Mouse (Mus musculus) spleen, adult 18-20 months (tissue): Measurements from ENCODE around the gene Lrrc74a.

Source experiments
- DNase-seq, 2 experiments: peaks; one replicate each; pipeline ENCODE4 v3.0.0; 2022; ENCODE audit warnings: mixed read lengths in 2 of 2

The Lrrc74a gene

DNA sequence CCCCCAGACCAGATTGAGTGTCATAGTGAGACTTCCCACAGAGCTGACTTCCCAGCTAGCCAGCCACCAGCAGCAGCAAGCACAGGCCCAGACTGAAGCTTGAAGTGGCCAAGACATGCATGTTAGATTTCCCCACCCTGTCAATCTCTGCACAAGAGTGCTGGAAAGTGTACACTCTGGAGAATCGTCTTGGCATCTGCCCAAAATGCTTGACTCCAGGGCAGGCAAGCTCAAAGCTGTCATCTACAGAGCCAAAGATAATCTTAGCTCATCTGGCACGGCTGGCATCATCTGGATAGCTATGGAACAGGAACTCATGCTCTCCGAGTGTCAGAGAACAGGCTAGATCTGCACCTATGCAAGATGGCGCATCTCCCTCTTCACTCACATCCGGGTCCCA, 12.7 kb upstream of the Lrrc74a start:
- no peak for DNase-seq

DNA sequence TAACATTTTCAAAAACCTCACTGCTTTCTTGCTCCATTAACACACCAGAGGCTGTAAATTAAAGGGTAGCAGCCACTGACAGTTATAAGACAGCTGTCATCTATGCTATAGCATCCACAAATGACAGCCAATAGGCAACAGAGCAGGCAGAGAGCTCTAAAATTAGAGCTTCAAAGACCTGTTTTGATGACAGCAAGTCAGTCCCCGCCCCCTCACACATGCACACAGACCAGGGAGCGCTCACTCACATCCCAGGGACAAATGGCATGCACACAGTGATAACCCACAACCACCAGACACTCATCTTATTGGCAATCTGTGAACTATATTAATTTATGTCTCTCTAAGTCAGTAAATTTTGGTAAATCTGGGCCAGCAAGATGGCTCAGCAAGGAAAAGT, 9.9 kb upstream of the Lrrc74a start:
- no peak for DNase-seq

DNA sequence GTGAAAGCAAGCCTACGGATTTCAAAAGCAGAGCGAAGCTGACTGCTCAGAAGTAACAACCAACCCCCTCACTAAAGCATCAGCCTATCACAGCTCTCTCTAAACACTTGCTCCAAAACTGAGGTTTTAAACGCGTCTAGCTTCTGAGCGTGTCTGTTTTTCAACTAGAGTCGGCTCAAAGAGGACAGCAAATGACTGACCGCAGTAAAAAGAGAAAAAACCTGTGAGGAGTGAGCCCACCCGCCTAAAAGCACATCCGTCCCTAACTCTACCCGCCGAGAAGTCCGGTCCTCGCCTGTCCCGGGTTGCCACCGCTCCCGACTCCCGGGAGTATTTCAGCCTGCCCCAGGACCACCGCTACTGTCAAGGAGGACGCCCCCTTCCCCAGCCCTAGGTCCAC, 8.5 kb upstream of the Lrrc74a start:
- no peak for DNase-seq

DNA sequence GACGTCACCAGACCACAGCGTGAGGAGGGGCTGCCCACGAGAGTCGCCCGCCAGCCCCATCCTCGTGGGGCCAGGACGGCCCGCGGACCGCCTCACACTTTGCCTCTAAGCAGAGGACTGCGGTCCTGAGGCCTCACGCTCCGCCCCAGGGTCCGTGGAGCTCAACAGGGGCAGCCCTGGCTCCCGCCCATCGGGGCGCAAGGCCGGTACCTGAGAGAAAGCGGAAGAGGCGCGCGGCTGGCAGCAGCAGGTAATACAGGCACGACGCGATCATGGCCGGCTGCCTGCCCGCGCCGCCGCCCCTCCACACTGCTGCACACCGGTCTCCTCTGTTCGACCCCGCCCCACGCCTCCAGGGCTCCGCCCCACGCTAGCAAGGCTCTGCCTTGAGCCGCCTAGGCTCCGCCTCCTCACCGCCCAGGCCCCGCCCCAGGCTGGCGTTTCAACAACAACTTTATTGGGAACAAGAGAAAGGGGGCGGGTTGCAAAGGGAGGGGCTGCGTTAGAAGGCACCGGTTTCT, 8.0 kb upstream of the Lrrc74a start, which contains the start of gene Angel1:
TSS of gene Angel1 (minus strand) at position 341 of the 521 bp plus-strand sequence.
- DNase-seq, result peak; percentile 98

DNA sequence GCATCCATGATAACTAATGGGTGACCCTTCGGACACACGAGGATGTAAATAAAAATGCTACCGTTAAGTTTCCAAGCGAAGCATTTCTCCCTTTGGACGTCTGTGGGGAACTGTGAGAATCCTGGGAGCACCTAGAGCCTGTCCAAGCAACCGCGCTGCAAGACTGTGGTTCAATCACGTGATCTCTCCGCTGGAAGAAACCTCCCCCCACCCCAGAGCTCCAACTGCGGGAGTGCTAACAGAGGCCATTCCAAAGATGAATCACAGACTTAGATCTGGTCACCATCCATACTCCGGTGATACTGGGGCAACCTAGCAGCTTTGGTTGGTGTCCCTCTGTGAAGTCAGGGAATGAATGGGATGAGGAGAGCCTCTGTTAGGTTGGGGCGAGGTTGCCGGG, 26.9 kb downstream of the Lrrc74a start:
- no peak for DNase-seq

DNA sequence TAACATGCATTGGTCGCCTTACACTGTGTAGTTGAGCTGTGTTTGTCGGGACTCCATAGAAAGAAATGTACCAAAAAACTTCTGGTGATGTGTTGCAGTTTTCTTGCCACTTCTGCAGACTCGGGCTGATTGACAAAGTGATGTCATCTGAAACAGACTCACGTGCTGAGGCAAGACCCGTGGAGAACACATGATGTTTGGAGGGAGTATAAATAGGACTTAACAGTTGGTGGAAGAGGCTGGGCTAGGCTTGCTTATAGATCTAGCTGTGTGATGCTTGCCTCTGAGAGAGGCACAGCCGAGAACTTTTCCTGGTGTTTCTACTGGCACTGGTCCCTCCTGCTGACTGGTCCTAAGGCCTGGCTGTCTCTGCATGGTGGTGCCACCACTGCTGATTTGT, 29.9 kb downstream of the Lrrc74a start:
- DNase-seq, result no peak

DNA sequence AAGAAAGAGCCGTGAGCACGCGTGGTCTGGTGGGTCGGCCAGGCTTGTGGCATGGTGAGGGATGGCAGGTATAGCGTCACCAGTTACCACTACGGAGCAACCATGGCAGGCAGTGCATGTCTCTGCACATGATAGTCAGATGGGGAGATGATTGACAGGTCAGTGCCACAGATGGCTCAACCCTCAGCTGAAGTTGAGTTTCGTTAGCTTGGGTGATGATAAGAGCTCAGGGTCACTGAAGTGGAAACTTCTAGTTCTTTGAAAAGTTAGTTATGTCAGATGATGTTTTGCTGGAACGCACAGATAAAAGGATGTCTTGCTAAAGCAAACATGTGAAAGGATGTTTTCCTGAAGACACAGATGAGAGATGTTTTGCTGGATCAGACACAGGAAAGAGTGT, 32.3 kb downstream of the Lrrc74a start:
- no peak for DNase-seq

DNA sequence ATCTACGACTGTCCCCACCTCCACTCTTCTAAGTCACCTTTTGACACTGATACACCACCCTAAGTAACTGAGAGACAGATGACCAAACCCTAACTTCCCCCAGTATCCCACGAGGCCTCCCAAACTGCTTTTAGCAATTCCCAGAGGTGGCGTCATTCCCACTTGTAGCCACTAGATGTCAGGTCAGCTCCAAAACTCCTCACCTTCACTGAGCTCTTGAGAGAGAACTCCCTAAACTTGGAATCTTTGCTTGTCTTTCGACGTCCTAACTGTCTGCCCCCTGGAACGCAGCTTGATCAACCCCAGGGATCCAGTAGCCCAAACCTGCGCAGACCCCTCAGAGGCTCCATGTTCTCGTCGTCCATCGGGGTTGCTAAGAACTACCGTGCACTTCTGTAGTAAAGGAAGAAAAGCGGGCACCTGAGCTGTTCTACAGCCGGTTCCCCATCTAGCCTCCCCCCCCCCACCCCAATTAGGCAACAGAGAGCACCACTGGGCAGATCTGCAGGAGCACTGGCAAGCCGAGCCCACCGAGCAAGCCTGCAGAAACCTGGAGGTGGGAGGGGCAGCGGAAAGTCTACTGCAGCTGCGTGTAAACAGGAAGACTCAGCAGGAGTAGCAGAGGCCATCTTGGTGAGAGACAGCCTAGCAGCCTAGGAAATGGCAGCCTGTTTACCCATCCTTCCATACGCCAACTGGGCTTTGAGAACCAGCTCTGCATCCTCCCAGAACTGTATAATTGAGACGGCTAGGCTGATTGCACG, 33.9 kb downstream of the Lrrc74a start:
- peak in 1 of 2 experiments; percentile 36 for DNase-seq

DNA sequence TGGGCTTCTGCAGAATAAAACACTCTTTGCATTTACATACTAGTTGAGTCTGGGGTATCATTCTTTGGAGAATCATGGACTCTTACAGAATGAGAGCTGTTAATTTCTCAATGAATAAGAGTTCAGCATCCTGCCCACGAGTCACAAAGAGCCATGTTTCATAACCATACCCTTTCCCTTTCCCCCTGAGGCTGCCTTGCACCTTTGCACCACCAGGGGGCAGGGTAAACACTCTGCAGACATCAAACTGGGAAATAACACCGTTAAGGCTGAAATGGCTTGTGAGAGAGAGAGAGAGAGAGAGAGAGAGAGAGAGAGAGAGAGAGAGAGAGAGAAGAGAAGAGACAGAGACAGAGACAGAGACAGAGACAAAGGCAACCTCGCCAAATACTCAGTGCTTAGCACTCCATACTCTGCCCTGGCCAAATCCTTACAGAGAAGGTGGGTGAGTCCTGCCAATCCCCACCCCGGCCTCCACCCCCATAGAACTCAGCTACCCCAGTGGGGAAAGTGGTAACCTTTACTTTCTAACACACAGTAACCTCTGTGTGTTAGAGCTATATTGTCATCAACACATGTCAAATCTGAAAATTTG, 34.9 kb downstream of the Lrrc74a start:
- peak; percentile 58 to 82 for DNase-seq

DNA sequence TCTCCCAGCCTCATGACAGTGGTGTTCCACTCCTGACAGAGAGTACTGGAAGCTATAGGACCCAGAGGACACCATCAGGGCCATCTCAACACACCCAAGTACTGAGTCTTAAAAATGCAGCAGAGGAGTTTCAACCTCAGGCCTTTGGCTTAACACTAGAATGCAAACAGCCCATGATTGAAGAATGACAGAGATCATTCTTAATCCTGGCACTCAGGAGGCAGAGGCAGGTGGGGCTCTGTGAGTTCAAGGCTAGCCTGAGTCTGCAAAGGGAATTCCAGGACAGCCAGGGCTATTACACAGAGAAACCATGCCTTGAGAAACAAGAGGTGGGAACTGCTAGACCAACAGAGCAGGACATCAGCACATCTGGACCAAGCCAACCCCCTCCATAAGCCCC, 35.6 kb downstream of the Lrrc74a start:
- DNase-seq, result no peak

DNA sequence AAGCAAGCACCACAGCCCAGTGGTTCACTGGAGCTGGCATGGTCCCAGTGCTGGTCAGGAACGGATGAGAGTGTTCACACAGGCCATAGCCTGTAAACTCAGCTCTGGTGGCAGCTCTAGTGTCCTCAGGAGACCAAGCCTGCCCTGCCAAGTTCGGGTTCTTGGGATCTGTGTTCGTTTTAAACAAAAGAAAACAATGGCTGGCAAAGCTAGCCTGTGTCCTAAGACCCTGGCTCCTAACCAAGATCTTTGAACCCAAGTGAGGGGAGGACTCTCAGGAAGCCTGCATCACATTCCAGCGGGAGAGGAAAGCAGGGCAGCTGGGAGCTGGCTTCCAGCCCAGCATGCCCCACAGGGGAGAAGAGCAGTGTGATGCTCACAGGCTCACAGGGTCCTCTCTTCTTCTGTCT, 36.1 kb downstream of the Lrrc74a start:
- DNase-seq, result no peak

DNA sequence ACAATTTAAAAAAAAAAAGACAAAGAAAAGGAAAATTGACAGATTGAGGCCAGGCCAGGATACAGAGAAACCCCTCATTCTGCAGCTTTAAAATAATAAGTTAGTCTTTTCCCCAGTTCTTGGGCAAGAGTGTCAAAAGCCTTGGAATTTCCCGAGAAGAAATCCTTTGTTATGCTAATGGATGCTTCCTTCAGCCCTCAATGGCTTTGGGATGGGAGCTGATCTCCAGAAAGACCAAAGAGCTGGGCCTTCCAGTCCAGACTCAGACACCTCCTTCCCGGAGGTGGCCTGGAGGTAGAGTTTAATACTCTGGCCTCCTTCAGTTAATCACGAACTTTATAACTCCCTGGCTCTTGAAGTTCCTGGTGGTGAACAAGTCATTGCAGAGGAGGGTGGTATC, 36.8 kb downstream of the Lrrc74a start:
- no peak for DNase-seq

DNA sequence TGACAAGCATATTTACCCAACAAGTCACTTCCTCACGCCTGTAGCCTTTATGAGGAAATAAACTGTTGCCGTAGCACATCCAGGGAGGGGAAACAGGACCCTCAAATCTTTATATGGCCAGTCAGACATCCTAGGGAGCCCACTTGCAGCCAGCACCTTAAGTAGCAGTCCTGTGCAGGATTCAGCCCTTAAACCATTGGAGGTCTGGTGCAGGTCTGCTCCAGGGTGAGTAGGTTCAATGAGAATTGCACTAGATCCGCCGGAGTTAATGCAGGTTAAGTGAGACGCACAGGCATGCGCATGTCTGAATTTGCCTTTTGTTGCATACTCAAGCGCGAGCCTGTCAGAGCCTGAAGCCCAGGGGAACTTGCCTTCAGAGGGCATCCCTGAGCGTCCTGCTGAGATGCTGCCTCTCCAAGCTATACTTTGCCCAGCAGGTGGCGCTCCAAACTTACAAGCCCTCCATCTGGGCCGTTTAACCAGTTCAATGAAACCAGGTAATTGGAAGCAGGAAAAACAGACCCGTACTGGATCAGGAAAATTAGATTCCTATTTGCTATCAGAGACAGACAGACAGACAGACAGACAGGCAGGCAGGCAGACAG, 37.8 kb downstream of the Lrrc74a start:
- peak; percentile 66 to 87 for DNase-seq

DNA sequence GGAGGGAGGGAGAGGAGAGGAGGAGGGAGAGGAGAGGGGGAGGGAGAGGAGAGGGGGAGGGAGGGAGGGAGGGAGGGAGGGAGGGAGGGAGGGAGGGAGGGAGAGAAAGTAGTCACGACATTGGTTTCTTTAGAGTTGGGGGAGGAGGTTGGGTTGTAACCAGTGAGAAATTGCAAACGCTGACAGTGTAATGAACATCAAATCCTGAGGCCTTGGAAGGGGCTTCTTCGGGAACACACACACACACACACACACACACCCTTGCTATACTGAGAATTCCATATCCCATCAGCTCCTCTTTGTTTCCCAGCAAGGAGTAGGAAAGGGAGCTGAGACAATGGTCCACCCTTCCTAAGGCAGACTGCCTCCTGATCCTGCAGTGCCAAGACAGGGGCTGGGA, 38.4 kb downstream of the Lrrc74a start:
- DNase-seq, result no peak

DNA sequence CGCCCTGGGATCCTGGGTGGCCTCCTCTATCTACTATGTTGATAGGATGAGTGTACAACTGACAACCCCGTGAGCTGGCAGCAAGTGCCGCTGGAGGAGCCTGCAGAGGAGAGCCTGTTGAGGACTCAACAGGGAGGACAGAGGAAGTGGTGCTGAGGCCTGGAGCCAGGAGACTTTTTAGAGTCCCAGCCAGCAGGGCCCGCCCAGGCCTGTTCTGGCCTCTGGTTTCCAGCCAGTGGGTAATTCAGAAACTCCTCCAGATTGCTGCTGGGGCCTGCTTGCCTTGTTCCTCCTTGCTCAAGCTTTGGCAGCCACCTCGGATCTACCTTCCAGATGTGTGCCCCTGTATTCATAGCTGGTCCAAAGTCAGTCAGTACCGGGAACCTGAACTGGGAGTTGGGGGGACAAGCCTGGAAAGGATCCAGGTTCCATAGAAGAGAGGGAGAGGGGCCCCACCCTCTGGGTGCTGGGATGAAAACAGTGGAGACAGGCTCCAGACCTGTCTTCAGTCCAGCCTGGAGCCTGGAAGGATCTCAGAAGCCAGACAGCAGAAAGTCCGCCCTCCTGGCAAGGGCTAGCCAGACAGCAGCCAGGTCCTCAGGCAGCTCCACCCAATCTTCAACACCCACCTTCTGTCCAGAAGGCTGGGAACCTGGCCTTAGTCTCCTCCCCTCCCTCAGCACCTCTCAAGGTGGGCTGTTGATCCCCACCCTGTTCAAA, 41.6 kb downstream of the Lrrc74a start:
- no peak for DNase-seq

DNA sequence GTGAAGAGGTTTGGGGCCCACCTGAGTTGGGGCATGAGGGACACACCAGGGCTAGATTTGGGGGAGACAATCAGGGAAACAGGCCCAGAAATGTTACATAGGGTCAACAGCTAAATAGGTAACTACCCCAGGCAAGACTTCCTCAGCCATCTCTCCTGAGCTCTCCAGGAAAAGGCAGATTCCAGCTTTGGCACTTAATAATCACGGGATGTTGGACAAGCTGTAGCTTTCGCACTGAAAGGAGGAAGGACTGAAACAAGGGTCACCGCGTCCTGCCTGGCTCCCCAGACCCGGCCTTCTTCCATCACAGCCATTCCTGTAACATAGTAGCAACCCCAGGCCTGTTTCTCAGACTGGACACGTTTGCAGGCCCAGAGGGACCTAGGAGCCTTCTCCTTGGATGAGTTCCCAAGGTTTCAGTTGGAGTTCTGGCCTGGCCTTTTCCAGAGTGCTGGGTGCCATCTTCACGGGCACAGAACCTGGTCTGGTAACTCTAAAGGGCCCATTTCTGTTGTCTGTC, 42.2 kb downstream of the Lrrc74a start:
- DNase-seq, result no peak

DNA sequence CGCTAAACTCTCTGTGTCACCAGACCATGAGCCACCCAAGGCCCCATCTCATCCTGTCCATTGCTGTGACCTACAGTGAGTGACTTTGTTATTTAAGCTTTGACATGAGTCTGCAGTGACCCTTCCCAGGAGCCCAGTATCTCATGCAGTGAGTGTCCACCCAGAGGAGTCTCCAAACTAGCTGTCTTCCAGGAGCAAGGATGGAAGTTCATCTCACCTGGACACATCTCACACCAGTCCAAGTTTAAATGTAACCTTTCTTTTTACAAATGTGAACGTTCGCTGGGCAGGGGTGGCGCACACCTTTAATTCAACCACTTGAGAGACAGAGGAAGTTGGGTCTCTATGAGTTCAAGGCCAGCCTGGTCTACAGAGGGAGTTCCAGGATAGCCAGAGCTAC, 44.4 kb downstream of the Lrrc74a start:
- DNase-seq, result no peak

DNA sequence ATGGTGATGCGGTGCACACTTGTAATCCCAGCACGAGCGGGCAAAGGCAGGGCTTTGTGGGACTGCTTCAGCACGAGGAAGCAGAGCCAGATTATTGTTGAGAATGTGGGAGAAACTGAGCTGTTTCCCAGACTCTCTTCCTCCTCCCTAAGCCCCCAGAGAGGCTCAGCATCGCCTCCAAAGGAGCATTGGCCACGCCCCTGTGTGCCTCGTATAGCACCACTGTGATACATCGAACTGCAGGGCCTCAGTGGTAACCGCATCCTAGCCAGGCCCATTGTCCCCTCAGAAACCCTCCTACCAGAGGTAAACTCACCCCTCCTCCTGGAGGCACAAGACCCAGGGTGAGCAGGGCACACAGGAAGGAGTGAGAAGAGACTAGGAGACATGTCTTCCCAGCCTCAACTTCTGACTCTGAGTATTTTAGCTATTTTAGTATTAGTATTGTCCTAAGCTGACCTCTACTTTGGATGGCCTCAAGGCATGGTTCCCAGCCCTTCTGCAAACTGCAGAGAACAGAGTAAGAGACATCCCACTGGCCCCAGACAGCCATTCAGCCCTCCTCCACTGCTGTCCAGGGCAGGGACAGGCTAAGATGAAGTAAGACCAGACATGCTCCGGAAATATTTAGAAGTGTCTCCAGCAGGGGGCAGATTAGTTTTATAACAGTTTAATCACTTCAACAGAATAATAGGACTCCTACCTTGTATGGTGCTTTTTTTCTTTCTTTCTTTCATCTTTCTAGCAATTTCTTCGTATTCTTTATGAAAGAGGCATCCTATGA, 45.2 kb downstream of the Lrrc74a start:
- peak in 1 of 2 experiments; percentile 32 for DNase-seq

DNA sequence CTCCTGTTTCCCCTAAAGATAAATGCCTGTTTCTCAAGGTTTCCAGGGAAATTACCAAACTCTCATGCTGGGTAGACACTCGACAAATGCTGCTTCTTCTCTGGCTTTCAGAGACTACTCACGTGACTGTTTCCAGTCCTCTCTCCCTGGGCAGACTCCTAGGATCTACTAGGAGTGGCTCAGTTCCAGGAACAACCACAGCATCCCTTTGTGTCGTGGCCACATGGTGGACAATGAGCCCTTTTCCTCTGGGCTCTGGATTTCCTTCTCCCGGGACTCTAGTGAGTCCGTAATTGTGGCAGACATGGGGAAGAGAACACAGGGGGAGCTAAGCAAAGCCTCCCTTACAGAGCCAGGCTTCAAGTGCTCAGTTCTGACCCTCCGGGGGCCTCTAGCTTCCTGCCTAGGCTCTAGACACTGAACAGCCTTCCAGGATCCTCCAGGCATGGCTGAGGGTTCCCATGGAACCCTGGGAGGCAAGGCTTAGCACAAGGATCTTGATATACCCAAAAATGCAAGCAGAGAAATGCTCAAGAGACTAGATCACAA, 47.6 kb downstream of the Lrrc74a start:
- DNase-seq, result no peak

DNA sequence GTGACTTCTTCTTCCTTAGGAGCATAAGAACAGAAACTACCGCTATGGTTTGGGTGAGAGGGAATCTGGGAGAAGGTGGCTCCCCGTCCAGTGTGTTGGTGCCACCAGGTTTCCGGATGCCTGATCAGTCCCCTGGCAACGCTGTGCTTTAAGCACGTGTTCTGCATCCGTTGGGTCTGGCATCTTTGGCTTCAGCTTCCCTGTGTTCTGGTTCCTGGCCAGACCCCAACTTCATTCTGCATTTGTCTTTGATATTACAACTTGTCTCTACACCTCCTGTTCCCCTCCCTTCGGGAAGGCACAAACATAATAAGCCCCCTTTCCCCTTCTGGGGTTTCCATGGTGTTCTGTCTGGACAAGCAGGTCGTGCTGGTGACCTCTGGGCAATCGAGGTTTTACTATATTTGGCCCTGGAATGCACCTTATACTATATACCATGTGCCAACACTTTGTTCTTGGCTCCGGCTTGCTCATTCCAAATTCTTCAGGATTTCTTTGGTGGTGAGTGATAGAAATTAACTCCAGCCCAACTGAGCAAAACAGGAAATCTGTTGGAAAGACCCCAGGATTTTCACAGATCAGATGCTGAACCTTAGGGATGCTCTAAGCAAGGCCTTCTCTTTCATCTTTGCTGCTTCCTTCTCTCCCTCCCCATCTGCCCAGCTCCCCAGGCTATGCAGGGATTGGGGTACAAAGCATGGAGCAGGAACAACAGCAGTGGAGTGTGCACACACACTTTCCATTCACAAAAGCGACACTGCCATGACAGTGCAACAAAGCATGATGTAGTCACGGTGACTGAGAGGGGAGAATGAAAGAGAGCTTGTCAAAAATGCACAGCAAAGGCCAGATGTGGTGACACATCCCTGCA, 52.2 kb downstream of the Lrrc74a start:
- no peak for DNase-seq

DNA sequence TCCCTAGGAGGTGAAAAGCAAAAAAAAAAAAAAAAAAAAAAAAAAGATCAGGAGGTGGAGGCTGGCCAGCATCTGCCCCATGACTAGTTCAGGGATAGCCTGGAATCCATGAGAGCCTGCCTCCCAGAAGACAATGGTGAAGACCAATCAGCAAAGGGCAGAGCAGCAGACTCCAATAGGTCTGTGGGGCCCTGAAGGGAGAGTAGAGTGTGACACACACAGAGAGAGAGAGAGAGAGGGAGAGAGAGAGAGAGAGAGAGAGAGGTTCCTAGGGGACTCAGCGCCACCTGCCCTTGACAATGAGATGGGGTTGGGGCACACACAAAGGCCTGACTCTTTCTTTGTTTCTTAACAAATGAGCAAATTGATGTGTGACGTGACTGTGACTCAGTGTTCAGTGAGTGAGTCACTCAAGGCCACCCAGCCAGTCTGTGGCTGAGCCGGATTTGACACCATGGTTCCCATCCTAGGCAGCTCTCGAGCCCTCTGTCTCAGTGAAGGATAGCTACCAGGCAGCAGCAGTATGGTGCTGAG, 52.9 kb downstream of the Lrrc74a start:
- no peak for DNase-seq
